Mouse (Mus musculus): Measurements from ENCODE around the gene Ywhae. TPM values are rescaled to one million over a fixed set of nuclear protein-coding genes. Genes with fewer than 3 reads are reported as not detected.

Ywhae gene
- polyA plus RNA-seq (2014; fragmentation: Illumina TruSeq; extraction: RNeasy Lipid Tissue Mini Kit (QIAGEN cat#74804); ENCODE audit: low read depth, low replicate concordance): 2,021 TPM

GRCm38 (mm10) chr11:75732434-75733226 is at the start of gene Ywhae:
TSS of gene Ywhae (plus strand) at chr11:75732869.

DNA sequence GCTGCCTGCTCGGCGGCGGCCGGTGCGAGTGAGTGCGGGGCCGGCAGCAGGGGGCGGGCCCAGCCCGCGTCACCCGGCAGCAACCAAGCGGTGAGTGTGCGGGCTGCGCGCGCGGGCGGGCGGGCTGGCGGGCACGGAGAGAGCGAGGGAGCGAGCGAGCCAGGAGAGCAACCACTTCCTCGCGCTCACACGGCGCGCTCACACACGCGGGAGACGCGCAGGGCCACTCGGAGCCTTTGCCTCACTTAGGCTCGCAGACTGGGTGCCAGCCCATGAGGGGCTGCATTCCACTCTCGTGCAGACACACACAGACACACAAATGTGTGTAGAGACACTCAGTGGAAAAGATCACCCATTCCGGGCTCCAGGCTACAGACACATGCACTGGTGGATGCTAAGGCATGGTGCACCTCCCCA is 63.4 kb downstream of the Ywhae start, which contains the start of gene Doc2b:
Gene Doc2b (minus strand): TSS at position 21 of the 417 bp plus-strand sequence.

Other genes with a start within 250 kb of the Ywhae start
- gene Prpf8, start 246.1 kb upstream of the Ywhae start, polyA plus RNA-seq (2014; fragmentation: Illumina TruSeq; extraction: RNeasy Lipid Tissue Mini Kit (QIAGEN cat#74804); ENCODE audit: low read depth, low replicate concordance): 55.2 TPM
- gene Rilp, start 222.8 kb upstream of the Ywhae start, polyA plus RNA-seq (2014; fragmentation: Illumina TruSeq; extraction: RNeasy Lipid Tissue Mini Kit (QIAGEN cat#74804); ENCODE audit: low read depth, low replicate concordance): 0.93 TPM
- not detected for gene Scarf1, start 219.3 kb upstream of the Ywhae start, polyA plus RNA-seq (2014; fragmentation: Illumina TruSeq; extraction: RNeasy Lipid Tissue Mini Kit (QIAGEN cat#74804); ENCODE audit: low read depth, low replicate concordance)
- 3.3 TPM for gene Slc43a2, start 201.2 kb upstream of the Ywhae start, polyA plus RNA-seq (2014; fragmentation: Illumina TruSeq; extraction: RNeasy Lipid Tissue Mini Kit (QIAGEN cat#74804); ENCODE audit: low read depth, low replicate concordance)
- 269 TPM for gene Pitpna, start 144.8 kb upstream of the Ywhae start, polyA plus RNA-seq (2014; fragmentation: Illumina TruSeq; extraction: RNeasy Lipid Tissue Mini Kit (QIAGEN cat#74804); ENCODE audit: low read depth, low replicate concordance)
- gene Inpp5k, start 101.9 kb upstream of the Ywhae start, polyA plus RNA-seq (2014; fragmentation: Illumina TruSeq; extraction: RNeasy Lipid Tissue Mini Kit (QIAGEN cat#74804); ENCODE audit: low read depth, low replicate concordance): 61.9 TPM
- gene Myo1c, start 82.4 kb upstream of the Ywhae start, polyA plus RNA-seq (2014; fragmentation: Illumina TruSeq; extraction: RNeasy Lipid Tissue Mini Kit (QIAGEN cat#74804); ENCODE audit: low read depth, low replicate concordance): 16.5 TPM
- 251 TPM for gene Crk, start 53.6 kb upstream of the Ywhae start, polyA plus RNA-seq (2014; fragmentation: Illumina TruSeq; extraction: RNeasy Lipid Tissue Mini Kit (QIAGEN cat#74804); ENCODE audit: low read depth, low replicate concordance)
- 9.4 TPM for gene Doc2b, start 63.2 kb downstream of the Ywhae start, polyA plus RNA-seq (2014; fragmentation: Illumina TruSeq; extraction: RNeasy Lipid Tissue Mini Kit (QIAGEN cat#74804); ENCODE audit: low read depth, low replicate concordance)
- 5.5 TPM for gene Rph3al, start 205.6 kb downstream of the Ywhae start, polyA plus RNA-seq (2014; fragmentation: Illumina TruSeq; extraction: RNeasy Lipid Tissue Mini Kit (QIAGEN cat#74804); ENCODE audit: low read depth, low replicate concordance)

Data from adrenal gland, adult 10 weeks (tissue).